Mouse (Mus musculus) myocyte (in vitro differentiated cells): ENCODE data around the gene Chmp3. TPM values are rescaled to one million over a fixed set of nuclear protein-coding genes. Genes with fewer than 3 reads are reported as not detected.

Experiments used
- H3K27me3 ChIP-seq: one replicate; pipeline ENCODE4 v1.6.1; 2011; ENCODE audit not compliant: control insufficient read depth, insufficient read depth, insufficient read length
- H3K36me3 ChIP-seq: one replicate; pipeline ENCODE4 v1.6.1; 2011; ENCODE audit not compliant: control insufficient read depth, insufficient read depth
- H3K4me2 ChIP-seq: one replicate; pipeline ENCODE4 v1.6.1; 2011; ENCODE audit warnings: low read depth, control low read depth
- H3K4me3 ChIP-seq: one replicate; pipeline ENCODE4 v1.5.1; 2011; ENCODE audit warnings: mild to moderate bottlenecking, control low read depth, moderate library complexity
- H3K79me2 ChIP-seq: one replicate; pipeline ENCODE4 v1.6.1; 2011; ENCODE audit not compliant: control insufficient read depth, insufficient read depth
- H3ac ChIP-seq: one replicate; pipeline ENCODE4 v1.6.1; 2011; ENCODE audit not compliant: control insufficient read depth, insufficient read length
- CEBPB ChIP-seq: IDR thresholded peaks from 2 replicates; pipeline ENCODE4 v1.6.1; 2011; ENCODE audit warnings: mild to moderate bottlenecking, moderate library complexity; ENCODE audit not compliant: poor library complexity, insufficient read depth, severe bottlenecking
- E2F4 ChIP-seq: IDR thresholded peaks from one replicate; pipeline ENCODE4 v1.6.1; 2011; ENCODE audit warnings: mild to moderate bottlenecking, control low read depth, moderate library complexity; ENCODE audit not compliant: insufficient read depth
- MAX ChIP-seq: IDR thresholded peaks from one replicate; pipeline ENCODE4 v1.6.1; 2011; ENCODE audit warnings: low read depth, mild to moderate bottlenecking, control low read depth
- MYOD1 ChIP-seq, 3 experiments: IDR thresholded peaks; one replicate each; pipeline ENCODE4 v1.6.1; 2011; ENCODE audit warnings: control low read depth in 2 of 3, low read depth in 2 of 3, mild to moderate bottlenecking in 2 of 3, moderate library complexity in 1 of 3; ENCODE audit not compliant: insufficient read length in 2 of 3, control insufficient read depth in 1 of 3
- MYOG ChIP-seq, 3 experiments: IDR thresholded peaks; one replicate each; pipeline ENCODE4 v1.6.1; 2011; ENCODE audit warnings: control low read depth in 2 of 3, low read depth in 2 of 3, mild to moderate bottlenecking in 2 of 3; ENCODE audit not compliant: insufficient read length in 2 of 3, control insufficient read depth in 1 of 3, insufficient read depth in 1 of 3
- POLR2A ChIP-seq: IDR thresholded peaks from one replicate; pipeline ENCODE4 v1.6.1; 2011; ENCODE audit warnings: low read depth, mild to moderate bottlenecking, control low read depth, moderate library complexity; ENCODE audit not compliant: insufficient read length
- POLR2AphosphoS2 ChIP-seq: IDR thresholded peaks from one replicate; pipeline ENCODE4 v1.6.1; 2011; ENCODE audit warnings: low read depth, control low read depth; ENCODE audit not compliant: insufficient read length
- REST ChIP-seq: IDR thresholded peaks from one replicate; pipeline ENCODE4 v1.6.1; 2011; ENCODE audit warnings: mild to moderate bottlenecking, control low read depth, moderate library complexity; ENCODE audit not compliant: insufficient read depth, insufficient read length
- SRF ChIP-seq: IDR thresholded peaks from one replicate; pipeline ENCODE4 v1.6.1; 2011; ENCODE audit warnings: low read depth; ENCODE audit not compliant: control insufficient read depth, insufficient read length
- TCF12 ChIP-seq: IDR thresholded peaks from one replicate; pipeline ENCODE4 v1.6.1; 2011; ENCODE audit warnings: mild to moderate bottlenecking, control low read depth; ENCODE audit not compliant: poor library complexity, insufficient read depth, severe bottlenecking
- TCF3 ChIP-seq: IDR thresholded peaks from one replicate; pipeline ENCODE4 v1.6.1; 2011; ENCODE audit warnings: low read depth, control low read depth; ENCODE audit not compliant: insufficient read length
- USF1 ChIP-seq: IDR thresholded peaks from one replicate; pipeline ENCODE4 v1.6.1; 2011; ENCODE audit warnings: low read depth, mild to moderate bottlenecking, control low read depth, moderate library complexity
- polyA plus RNA-seq: library from polyadenylated mRNA; unstranded; fragments of >200 nt; fragmentation: generic; extraction: Trizol; gene quantifications from one replicate; pipeline ENCODE4 v1.2.1, GENCODE M21; 2012; ENCODE audit warnings: missing spikeins

Gene Chmp3
- polyA plus RNA-seq, 1 experiment = 53.2 TPM

- H3K27me3 ChIP-seq = no peaks in the 10 kb centered on the region
- H3K36me3 ChIP-seq = peaks cover 22% of the 10 kb centered on the region
- no peaks in the 10 kb centered on the region for H3K79me2 ChIP-seq
- TF ChIP-seq TCF12 (no peak), SRF (no peak), CEBPB (no peak), TCF3 (no peak), MYOD1 (IDR thresholded peaks at IDR 0.05; ENCODE audit: control insufficient read depth in 1 of 3, insufficient read length in 2 of 3, low read depth in 2 of 3) (no peak), POLR2AphosphoS2 (no peak), REST (no peak), USF1 (no peak), POLR2A (no peak), E2F4 (no peak)
- H3K4me3 ChIP-seq = no peak overlapping the region
- H3ac ChIP-seq = no peak overlapping the region
- no peak overlapping the region for H3K4me2 ChIP-seq
Measured at GRCm38 (mm10) chr6:71568616-71569015, 25.0 kb downstream of the Chmp3 start.

DNA sequence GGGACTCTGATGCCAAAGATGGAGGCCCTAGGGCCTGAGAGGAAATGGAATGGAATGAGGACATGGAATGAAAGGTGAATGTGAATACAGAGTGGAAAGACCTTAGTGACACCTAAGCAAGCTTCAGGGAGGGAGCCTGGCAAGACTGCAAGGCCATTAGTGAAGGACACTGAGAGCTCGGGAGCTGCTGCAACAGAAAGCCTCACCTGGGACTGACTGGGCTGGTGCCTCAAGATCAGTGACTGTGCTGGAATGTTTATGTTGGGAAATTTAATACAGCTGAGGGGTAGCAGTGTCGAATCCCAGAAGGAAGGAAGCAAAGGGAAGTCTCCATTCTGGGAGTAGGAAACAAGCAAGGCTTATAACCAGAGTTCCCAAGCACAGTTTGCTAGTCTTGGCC is 25.4 kb downstream of the Chmp3 start:
- Histone ChIP-seq H3ac (no peak overlapping the region), H3K79me2 (no peaks in the 10 kb centered on the region), H3K4me3 (no peak overlapping the region), H3K36me3 (peaks cover 26% of the 10 kb centered on the region), H3K27me3 (no peaks in the 10 kb centered on the region), H3K4me2 (no peak overlapping the region)
- TF ChIP-seq CEBPB = no peak

- H3K79me2 ChIP-seq = no peaks in the 10 kb centered on the region
- no peak for TF ChIP-seq MYOD1 (IDR thresholded peaks at IDR 0.05; ENCODE audit: control insufficient read depth in 1 of 3, insufficient read length in 2 of 3, low read depth in 2 of 3)
- no peak for TF ChIP-seq E2F4
- TF ChIP-seq REST = no peak
- TF ChIP-seq MYOG (IDR thresholded peaks at IDR 0.05; ENCODE audit: control insufficient read depth in 1 of 3, insufficient read depth in 1 of 3, insufficient read length in 2 of 3, low read depth in 2 of 3) = no peak
- no peak for TF ChIP-seq USF1
- no peak for TF ChIP-seq POLR2A
- TF ChIP-seq POLR2AphosphoS2 = no peak
- no peak for TF ChIP-seq TCF12
- no peak for TF ChIP-seq MAX
- TF ChIP-seq SRF = no peak
- TF ChIP-seq TCF3 = no peak
- no peak for TF ChIP-seq CEBPB
- H3K36me3 ChIP-seq = peaks cover 37% of the 10 kb centered on the region
- H3K27me3 ChIP-seq = no peaks in the 10 kb centered on the region
- H3K4me3 ChIP-seq = no peak overlapping the region
- no peak overlapping the region for H3K4me2 ChIP-seq
- H3ac ChIP-seq = no peak overlapping the region
Measured at GRCm38 (mm10) chr6:71575359-71575758, 31.8 kb downstream of the Chmp3 start.

DNA sequence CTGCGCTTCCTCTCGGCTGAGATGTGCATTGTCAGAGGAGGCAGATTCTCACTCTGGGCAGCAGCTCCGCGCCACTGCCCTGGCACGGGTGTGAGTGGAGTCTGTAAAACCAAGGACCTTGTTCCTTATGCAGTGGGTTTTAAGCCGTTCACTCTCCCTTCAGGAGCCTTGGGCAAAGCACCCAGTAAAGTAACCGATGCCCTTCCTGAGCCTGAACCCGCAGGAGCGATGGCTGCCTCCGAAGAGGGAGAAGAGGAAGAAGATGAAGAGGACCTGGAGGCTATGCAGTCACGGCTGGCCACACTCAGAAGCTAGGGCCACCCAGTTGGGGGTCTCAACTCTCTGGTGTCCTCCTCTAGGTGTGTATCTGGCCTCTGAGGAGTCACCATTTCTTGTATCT is 35.9 kb downstream of the Chmp3 start:
- Histone ChIP-seq H3ac (no peak overlapping the region), H3K36me3 (peaks cover 19% of the 10 kb centered on the region), H3K27me3 (no peaks in the 10 kb centered on the region), H3K4me2 (no peak overlapping the region), H3K4me3 (no peak overlapping the region), H3K79me2 (no peaks in the 10 kb centered on the region)
- TF ChIP-seq TCF12 (no peak), REST (no peak), POLR2AphosphoS2 (no peak), MYOD1 (IDR thresholded peaks at IDR 0.05; ENCODE audit: control insufficient read depth in 1 of 3, insufficient read length in 2 of 3, low read depth in 2 of 3) (no peak), USF1 (no peak), MAX (no peak), MYOG (IDR thresholded peaks at IDR 0.05; ENCODE audit: control insufficient read depth in 1 of 3, insufficient read depth in 1 of 3, insufficient read length in 2 of 3, low read depth in 2 of 3) (no peak), TCF3 (no peak), E2F4 (no peak), POLR2A (no peak), CEBPB (no peak), SRF (no peak)

- no peak overlapping the region for H3K4me3 ChIP-seq
- no peaks in the 10 kb centered on the region for H3K27me3 ChIP-seq
- TF ChIP-seq MYOD1 (IDR thresholded peaks at IDR 0.05; ENCODE audit: control insufficient read depth in 1 of 3, insufficient read length in 2 of 3, low read depth in 2 of 3) (no peak), POLR2AphosphoS2 (no peak), USF1 (no peak), E2F4 (no peak), TCF3 (no peak), CEBPB (no peak), TCF12 (no peak), POLR2A (no peak), SRF (no peak), REST (no peak), MYOG (IDR thresholded peaks at IDR 0.05; ENCODE audit: control insufficient read depth in 1 of 3, insufficient read depth in 1 of 3, insufficient read length in 2 of 3, low read depth in 2 of 3) (no peak)
- no peak overlapping the region for H3K4me2 ChIP-seq
- H3ac ChIP-seq = no peak overlapping the region
- peaks cover 18% of the 10 kb centered on the region for H3K36me3 ChIP-seq
- H3K79me2 ChIP-seq = no peaks in the 10 kb centered on the region
Measured at GRCm38 (mm10) chr6:71583198-71583597, 39.6 kb downstream of the Chmp3 start.
